Mouse (Mus musculus) intestine, embryonic 15.5 days (tissue): ENCODE measurements around the gene Olfr938. TPM values are rescaled to one million over a fixed set of nuclear protein-coding genes. Genes with fewer than 3 reads are reported as not detected.

Experiments
- ATAC-seq: fragments of 200-750 bp; cut with Nextera tagmentation; 2 replicates; pipeline ENCODE4 v1.8.0; 2017; ENCODE audit warnings: moderate TSS enrichment, moderate library complexity
- H3K27ac ChIP-seq: fragments of 300-500 bp; sonication (generic); 2 replicates; pipeline ENCODE4 v1.5.1; 2015; ENCODE audit warnings: mild to moderate bottlenecking, inconsistent platforms
- H3K27me3 ChIP-seq: fragments of 300-500 bp; sonication (generic); replicated peaks from 2 replicates; pipeline ENCODE4 v1.6.1; 2015; ENCODE audit warnings: inconsistent platforms
- H3K36me3 ChIP-seq: fragments of 300-500 bp; sonication (generic); 2 replicates; pipeline ENCODE4 v1.6.1; 2015; ENCODE audit warnings: inconsistent platforms
- H3K4me1 ChIP-seq: fragments of 300-500 bp; sonication (generic); replicated peaks from 2 replicates; pipeline ENCODE4 v1.6.1; 2015; ENCODE audit warnings: inconsistent platforms
- H3K4me2 ChIP-seq: fragments of 300-500 bp; sonication (generic); replicated peaks from 2 replicates; pipeline ENCODE4 v1.6.1; 2015; ENCODE audit warnings: mild to moderate bottlenecking, inconsistent platforms
- H3K4me3 ChIP-seq: fragments of 300-500 bp; sonication (generic); replicated peaks from 2 replicates; pipeline ENCODE4 v1.5.1; 2015; ENCODE audit warnings: inconsistent platforms
- H3K9ac ChIP-seq: fragments of 300-500 bp; sonication (generic); 2 replicates; pipeline ENCODE4 v1.6.1; 2015; ENCODE audit warnings: inconsistent platforms
- H3K9me3 ChIP-seq: fragments of 300-500 bp; sonication (generic); 2 replicates; pipeline ENCODE4 v1.6.1; 2016; ENCODE audit warnings: inconsistent platforms
- whole genome bisulfite sequencing: fragments of 180-500 bp; shearing (Covaris S2); methylation state at CpG from one replicate; pipeline ENCODE4 v1.1.7; 2015; 5-methylcytosine and 5-hydroxymethylcytosine counted together
- polyA plus RNA-seq: library from polyadenylated mRNA; unstranded; fragments of >200 nt; fragmentation: Nextera tagmentation; extraction: Ambion mirVana; gene quantifications from 2 replicates; pipeline ENCODE4 v1.2.1, GENCODE M21; 2015

Olfr938 gene
- not detected in 2 replicates for polyA plus RNA-seq

- H3K36me3 ChIP-seq, result no peaks in the 10 kb centered on the region
- no peak for ATAC-seq
- WGBS, result 90% methylated on average over 2 of the region's 2 CpGs
Measured at GRCm38 (mm10) chr9:39078787-39079186, at the start of gene Olfr938. Olfr938 (minus strand) TSS chr9:39078887.

GRCm38 (mm10) chr9:39127831-39128230 lies 49.1 kb upstream of the Olfr938 start, which contains the start of gene Olfr27:
Olfr27 (plus strand) TSS chr9:39128131.
- Histone ChIP-seq H3K4me2 (no peak within 1 kb of the TSS), H3K27me3 (no peaks in the 10 kb centered on the region), H3K4me1 (no peaks in the 10 kb centered on the region), H3K9ac (no peak within 1 kb of the TSS), H3K9me3 (no peaks in the 10 kb centered on the region), H3K36me3 (no peaks in the 10 kb centered on the region), H3K4me3 (no peak within 1 kb of the TSS), H3K27ac (no peak within 1 kb of the TSS)
- ATAC-seq, result no peak

More at GRCm38 (mm10) chr9:39078787-39079186, at the start of gene Olfr938:
- no peak within 1 kb of the TSS for H3K27ac ChIP-seq
- H3K4me2 ChIP-seq, result no peak within 1 kb of the TSS
- H3K4me3 ChIP-seq, result no peak within 1 kb of the TSS
- no peaks in the 10 kb centered on the region for H3K9me3 ChIP-seq
- no peak within 1 kb of the TSS for H3K9ac ChIP-seq
- no peaks in the 10 kb centered on the region for H3K4me1 ChIP-seq
- no peaks in the 10 kb centered on the region for H3K27me3 ChIP-seq

- H3K9ac ChIP-seq, result no peak overlapping the region
- H3K36me3 ChIP-seq, result no peaks in the 10 kb centered on the region
- ATAC-seq, result no peak
- H3K27me3 ChIP-seq, result no peaks in the 10 kb centered on the region
- no peak overlapping the region for H3K27ac ChIP-seq
- WGBS, result 75% methylated on average over 1 of the region's 1 CpGs
- no peak overlapping the region for H3K4me3 ChIP-seq
- H3K4me1 ChIP-seq, result no peaks in the 10 kb centered on the region
- no peaks in the 10 kb centered on the region for H3K9me3 ChIP-seq
- no peak overlapping the region for H3K4me2 ChIP-seq
Measured at GRCm38 (mm10) chr9:39127326-39127725, 48.6 kb upstream of the Olfr938 start.

- WGBS, result 81% methylated on average over 1 of the region's 1 CpGs
- Histone ChIP-seq H3K27me3 (no peaks in the 10 kb centered on the region), H3K4me3 (no peak within 1 kb of the TSS), H3K4me2 (no peak within 1 kb of the TSS), H3K36me3 (no peaks in the 10 kb centered on the region), H3K27ac (no peak within 1 kb of the TSS), H3K4me1 (no peaks in the 10 kb centered on the region), H3K9me3 (no peaks in the 10 kb centered on the region), H3K9ac (no peak within 1 kb of the TSS)
- no peak for ATAC-seq
Measured at GRCm38 (mm10) chr9:39064851-39065250, 13.8 kb downstream of the Olfr938 start, which contains the start of gene Olfr937. Olfr937 (minus strand) TSS chr9:39064951.

Other genes starting within 250 kb of the Olfr938 start
- not detected in 2 replicates for gene Olfr924, start 234.4 kb downstream of the Olfr938 start, polyA plus RNA-seq
- not detected in 2 replicates for gene Olfr26, start 223.8 kb downstream of the Olfr938 start, polyA plus RNA-seq
- gene Olfr926, start 201.8 kb downstream of the Olfr938 start, polyA plus RNA-seq, result not detected in 2 replicates
- not detected in 2 replicates for gene Olfr930, start 149.1 kb downstream of the Olfr938 start, polyA plus RNA-seq
- gene Olfr933, start 106.6 kb downstream of the Olfr938 start, polyA plus RNA-seq, result not detected in 2 replicates
- not detected in 2 replicates for gene Olfr934, start 90.6 kb downstream of the Olfr938 start, polyA plus RNA-seq
- gene Olfr935, start 79.2 kb downstream of the Olfr938 start, polyA plus RNA-seq, result not detected in 2 replicates
- not detected in 2 replicates for gene Olfr146, start 55.5 kb downstream of the Olfr938 start, polyA plus RNA-seq
- not detected in 2 replicates for gene Olfr937, start 13.9 kb downstream of the Olfr938 start, polyA plus RNA-seq
- not detected in 2 replicates for gene Olfr27, start 49.2 kb upstream of the Olfr938 start, polyA plus RNA-seq
- gene Olfr943, start 87.4 kb upstream of the Olfr938 start, polyA plus RNA-seq, result not detected in 2 replicates
- gene Olfr944, start 123.0 kb upstream of the Olfr938 start, polyA plus RNA-seq, result not detected in 2 replicates
- not detected in 2 replicates for gene Olfr1537, start 171.1 kb upstream of the Olfr938 start, polyA plus RNA-seq
- gene Olfr945, start 197.9 kb upstream of the Olfr938 start, polyA plus RNA-seq, result not detected in 2 replicates
- not detected in 2 replicates for gene Olfr948, start 247.2 kb upstream of the Olfr938 start, polyA plus RNA-seq